Mouse (Mus musculus): ENCODE measurements around the gene Vmn1r239-ps. TPM values are rescaled to one million over a fixed set of nuclear protein-coding genes. Genes with fewer than 3 reads are reported as not detected.
"Not testable (repeated sequence)": the region's sequence is repeated elsewhere in the genome, so short reads cannot be mapped to it uniquely, and the experiment has no call there.

Vmn1r239-ps gene
- not detected in 2 replicates for polyA plus RNA-seq (2015; fragmentation: Nextera tagmentation; extraction: Ambion mirVana)

- H3K36me3 ChIP-seq (replicated peaks); H3K9me3 ChIP-seq (replicated peaks); H3K4me3 ChIP-seq (replicated peaks); H3K27me3 ChIP-seq; H3K27ac ChIP-seq (replicated peaks); H3K4me1 ChIP-seq (replicated peaks); H3K9ac ChIP-seq; H3K4me2 ChIP-seq; ATAC-seq (ENCODE audit: insufficient read depth): not testable (repeated sequence)
- 39% methylated on average over 1 of the region's 1 CpGs for WGBS (ENCODE audit: insufficient replicate concordance)
Measured at GRCm38 (mm10) chrX:147453610-147454009, at the start of gene Vmn1r239-ps. Gene Vmn1r239-ps (minus strand): TSS chrX:147453710.

GRCm38 (mm10) chrX:147489551-147489950 lies 36.0 kb upstream of the Vmn1r239-ps start:
- Histone ChIP-seq H3K9me3 (replicated peaks) (no peaks in the 10 kb centered on the region), H3K4me1 (replicated peaks) (no peaks in the 10 kb centered on the region), H3K36me3 (replicated peaks) (no peaks in the 10 kb centered on the region), H3K4me3 (replicated peaks) (no peak overlapping the region), H3K27me3 (no peaks in the 10 kb centered on the region), H3K9ac (no peak overlapping the region), H3K4me2 (no peak overlapping the region), H3K27ac (replicated peaks) (no peak overlapping the region)
- ATAC-seq (ENCODE audit: insufficient read depth), result no peak
- WGBS (ENCODE audit: insufficient replicate concordance), result 56% methylated on average over 2 of the region's 2 CpGs

DNA sequence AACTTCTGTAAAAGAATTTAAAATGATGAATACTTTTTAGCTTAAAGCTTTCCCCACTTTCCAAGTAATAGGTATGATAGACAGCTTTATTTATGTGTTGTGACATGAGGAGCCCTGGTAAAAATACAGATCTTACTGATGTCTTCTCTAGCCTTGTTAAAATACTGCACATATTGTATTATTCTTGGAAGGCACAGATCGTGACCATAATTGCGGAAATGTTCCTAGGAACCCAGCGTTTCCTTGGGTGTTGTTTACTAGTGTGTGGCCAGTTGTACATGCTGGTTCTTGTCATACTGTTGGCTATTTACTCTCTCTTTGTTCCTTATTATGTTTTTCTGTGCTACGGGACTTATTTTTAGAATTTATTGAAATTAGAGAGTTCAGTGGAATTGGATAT lies 10.1 kb downstream of the Vmn1r239-ps start:
- Histone ChIP-seq H3K36me3 (replicated peaks) (no peaks in the 10 kb centered on the region), H3K27ac (replicated peaks) (no peak overlapping the region), H3K9me3 (replicated peaks) (no peaks in the 10 kb centered on the region), H3K4me2 (no peak overlapping the region), H3K4me1 (replicated peaks) (no peaks in the 10 kb centered on the region), H3K9ac (no peak overlapping the region), H3K4me3 (replicated peaks) (no peak overlapping the region), H3K27me3 (no peaks in the 10 kb centered on the region)
- WGBS (ENCODE audit: insufficient replicate concordance), result 68% methylated on average over 4 of the region's 4 CpGs
- ATAC-seq (ENCODE audit: insufficient read depth), result no peak

DNA sequence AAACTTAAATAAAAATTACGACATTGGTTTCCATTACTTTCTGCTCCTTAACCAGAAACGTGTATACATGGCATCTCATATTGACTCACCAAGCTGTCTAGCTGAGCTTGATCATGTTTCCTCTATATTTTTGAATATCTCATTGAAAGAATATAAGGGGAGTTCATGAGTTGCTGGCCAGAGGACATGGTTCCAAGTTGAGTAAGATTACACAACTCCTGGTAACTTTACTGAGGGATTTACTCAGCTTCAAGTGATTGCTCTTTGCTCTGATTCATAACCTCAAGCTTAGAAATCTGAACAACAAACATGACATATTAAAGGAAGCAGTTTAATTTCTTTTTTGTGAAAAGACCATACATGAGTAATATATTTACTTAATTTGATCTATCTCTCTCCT lies 18.1 kb downstream of the Vmn1r239-ps start:
- H3K4me1 ChIP-seq (replicated peaks), result no peaks in the 10 kb centered on the region
- no peaks in the 10 kb centered on the region for H3K27me3 ChIP-seq
- WGBS (ENCODE audit: insufficient replicate concordance), result 55% methylated on average over 2 of the region's 2 CpGs
- H3K36me3 ChIP-seq (replicated peaks), result no peaks in the 10 kb centered on the region
- H3K4me3 ChIP-seq (replicated peaks), result no peak overlapping the region
- no peak overlapping the region for H3K9ac ChIP-seq
- ATAC-seq (ENCODE audit: insufficient read depth), result no peak
- H3K9me3 ChIP-seq (replicated peaks), result no peaks in the 10 kb centered on the region
- no peak overlapping the region for H3K27ac ChIP-seq (replicated peaks)
- no peak overlapping the region for H3K4me2 ChIP-seq

- Histone ChIP-seq H3K36me3 (replicated peaks) (no peaks in the 10 kb centered on the region), H3K4me2 (no peak overlapping the region), H3K4me3 (replicated peaks) (no peak overlapping the region), H3K4me1 (replicated peaks) (no peaks in the 10 kb centered on the region), H3K9ac (no peak overlapping the region), H3K27me3 (no peaks in the 10 kb centered on the region), H3K9me3 (replicated peaks) (no peaks in the 10 kb centered on the region), H3K27ac (replicated peaks) (no peak overlapping the region)
- ATAC-seq (ENCODE audit: insufficient read depth), result no peak
- WGBS (ENCODE audit: insufficient replicate concordance), result 36% methylated on average over 1 of the region's 1 CpGs
Measured at GRCm38 (mm10) chrX:147429753-147430152, 23.8 kb downstream of the Vmn1r239-ps start.

DNA sequence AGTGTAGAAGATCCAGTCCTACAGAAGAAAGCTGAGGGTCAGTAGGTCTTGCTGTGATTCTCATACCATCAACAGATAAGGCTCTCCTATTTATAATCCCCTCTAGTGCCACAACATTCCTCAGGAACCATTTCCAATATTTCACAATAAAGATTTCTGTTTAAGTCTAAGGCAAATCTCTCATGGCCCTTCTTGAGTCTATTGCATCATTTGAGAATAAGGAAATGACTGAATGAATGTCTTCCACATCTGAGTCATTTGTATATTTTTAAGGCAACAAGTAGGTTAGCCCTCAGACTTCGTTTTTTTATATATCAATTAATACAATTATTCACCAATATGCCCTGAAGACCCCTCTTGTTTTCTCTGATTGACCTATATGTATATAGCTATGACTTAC lies 24.4 kb downstream of the Vmn1r239-ps start, which contains the start of gene Il13ra2:
TSS of gene Il13ra2 (minus strand) at position 64 of the 400 bp plus-strand sequence.
- 28% methylated on average over 1 of the region's 1 CpGs for WGBS (ENCODE audit: insufficient replicate concordance)
- no peak within 1 kb of the TSS for H3K4me3 ChIP-seq (replicated peaks)
- H3K4me1 ChIP-seq (replicated peaks), result no peaks in the 10 kb centered on the region
- no peak within 1 kb of the TSS for H3K4me2 ChIP-seq
- H3K27ac ChIP-seq (replicated peaks), result no peak within 1 kb of the TSS
- H3K36me3 ChIP-seq (replicated peaks), result no peaks in the 10 kb centered on the region
- H3K9me3 ChIP-seq (replicated peaks), result no peaks in the 10 kb centered on the region
- no peak for ATAC-seq (ENCODE audit: insufficient read depth)
- no peak within 1 kb of the TSS for H3K9ac ChIP-seq
- H3K27me3 ChIP-seq, result no peaks in the 10 kb centered on the region

Other genes with a start within 250 kb of the Vmn1r239-ps start
- not detected in 2 replicates for gene Il13ra2, start 24.5 kb downstream of the Vmn1r239-ps start, polyA plus RNA-seq (2015; fragmentation: Nextera tagmentation; extraction: Ambion mirVana)
- gene Lrch2, start 100.4 kb upstream of the Vmn1r239-ps start, polyA plus RNA-seq (2015; fragmentation: Nextera tagmentation; extraction: Ambion mirVana), result 0.12 TPM in 2 replicates